Mouse (Mus musculus) kidney, adult 2 months (tissue): ENCODE results near the gene Rgs7bp.

Experiments used
- CTCF ChIP-seq: fragments of 200-500 bp; conservative IDR thresholded peaks from 2 replicates; pipeline ENCODE4 v1.5.1; 2011; ENCODE audit warnings: low read depth, mild to moderate bottlenecking, control low read depth, low read length, moderate library complexity, mixed read lengths; ENCODE audit not compliant: insufficient read depth, insufficient read length
- POLR2A ChIP-seq: fragments of 200-500 bp; IDR thresholded peaks from one replicate; pipeline ENCODE4 v1.6.1; 2011; ENCODE audit warnings: low read depth, low read length, control low read depth

DNA sequence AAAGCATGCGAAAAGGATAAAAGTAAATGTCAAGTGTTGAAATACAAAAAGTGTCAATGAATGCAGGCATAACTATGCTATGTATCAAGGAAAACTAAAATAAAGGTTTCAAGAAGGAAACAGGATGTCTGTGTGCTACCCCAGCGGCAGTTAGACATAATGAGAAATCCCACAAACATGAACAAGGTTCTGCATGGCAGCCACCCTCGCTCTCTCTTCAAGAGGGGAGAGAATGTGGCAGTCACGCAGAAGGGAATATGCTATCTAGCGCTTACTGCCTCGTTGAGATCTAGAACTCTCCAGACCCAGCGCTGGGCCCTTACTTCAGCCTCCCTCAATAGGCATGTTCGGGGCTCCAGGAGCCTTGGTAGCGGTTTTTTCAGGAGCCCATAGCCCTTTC, 38.2 kb downstream of the Rgs7bp start:
- TF ChIP-seq POLR2A = no peak
- no peak for TF ChIP-seq CTCF
